Mouse (Mus musculus): Measurements from ENCODE around the gene Opcml.

Opcml gene

GRCm38 (mm10) chr9:28870478-28870877 is 1079.9 kb downstream of the Opcml start:
- intact Hi-C loops (cut with DNase I), result no loop called here

GRCm38 (mm10) chr9:28882566-28882965 is 1092.0 kb downstream of the Opcml start:
- intact Hi-C loops (cut with DNase I), result no loop called here

GRCm38 (mm10) chr9:28891611-28892010 is 1101.0 kb downstream of the Opcml start:
- intact Hi-C loops (cut with DNase I), result no loop called here

GRCm38 (mm10) chr9:28903291-28903690 is 1112.7 kb downstream of the Opcml start:
- intact Hi-C loops (cut with DNase I), result no loop called here

GRCm38 (mm10) chr9:28909738-28910137 is 1119.2 kb downstream of the Opcml start:
- intact Hi-C loops (cut with DNase I), result no loop called here

- intact Hi-C loops (cut with DNase I), result no loop called here
Observed at GRCm38 (mm10) chr9:28911571-28912185, 1121.1 kb downstream of the Opcml start.

GRCm38 (mm10) chr9:28932069-28932468 is 1141.5 kb downstream of the Opcml start:
- intact Hi-C loops (cut with DNase I), result no loop called here

GRCm38 (mm10) chr9:28937163-28937562 is 1146.6 kb downstream of the Opcml start:
- intact Hi-C loops (cut with DNase I), result no loop called here

GRCm38 (mm10) chr9:28937980-28938379 is 1147.4 kb downstream of the Opcml start:
- intact Hi-C loops (cut with DNase I), result no loop called here

GRCm38 (mm10) chr9:28940901-28941300 is 1150.3 kb downstream of the Opcml start:
- intact Hi-C loops (cut with DNase I), result no loop called here

- intact Hi-C loops (cut with DNase I), result no loop called here
Observed at GRCm38 (mm10) chr9:28969455-28969854, 1178.9 kb downstream of the Opcml start.

Small RNAs within 50 kb of the gene (microRNA-seq; reads per million reads assigned to microRNA genes)
- 0 reads per million in 2 experiments for gene Gm44316
